Mouse (Mus musculus): Measurements from ENCODE around the gene 4930432K21Rik. TPM values are rescaled to one million over a fixed set of nuclear protein-coding genes. Genes with fewer than 3 reads are reported as not detected.

4930432K21Rik gene
- polyA plus RNA-seq (2015; fragmentation: Nextera tagmentation; extraction: Ambion mirVana) = 2.2 and 2.3 TPM in 2 replicates

GRCm38 (mm10) chr8:84147769-84148530 is at the start of gene 4930432K21Rik, which contains the start of gene Cc2d1a:
TSS of gene 4930432K21Rik (plus strand) at chr8:84148025.
TSS of gene Cc2d1a (minus strand) at chr8:84147936.
- Histone ChIP-seq H3K4me2 (peak within 1 kb of the TSS; percentile 91), H3K9me3 (replicated peaks) (no peaks in the 10 kb centered on the region), H3K9ac (peak within 1 kb of the TSS; percentile 86), H3K36me3 (ENCODE audit: poor library complexity, severe bottlenecking) (peaks cover 23% of the 10 kb centered on the region), H3K27ac (no peak within 1 kb of the TSS), H3K4me1 (peaks cover 25% of the 10 kb centered on the region), H3K4me3 (peak within 1 kb of the TSS; percentile 68), H3K27me3 (no peaks in the 10 kb centered on the region)
- ATAC-seq = peak; percentile 96
- WGBS = 15% methylated on average over 49 of the region's 49 CpGs

- Histone ChIP-seq H3K4me1 (peaks cover 18% of the 10 kb centered on the region), H3K4me2 (no peak overlapping the region), H3K4me3 (no peak overlapping the region), H3K36me3 (ENCODE audit: poor library complexity, severe bottlenecking) (peaks cover 91% of the 10 kb centered on the region), H3K9me3 (replicated peaks) (no peaks in the 10 kb centered on the region), H3K27ac (no peak overlapping the region), H3K27me3 (no peaks in the 10 kb centered on the region), H3K9ac (no peak overlapping the region)
- WGBS = 90% methylated on average over 7 of the region's 7 CpGs
- no peak for ATAC-seq
Measured at GRCm38 (mm10) chr8:84098376-84098775, 49.4 kb upstream of the 4930432K21Rik start.

GRCm38 (mm10) chr8:84101476-84102270 is 46.2 kb upstream of the 4930432K21Rik start:
- Histone ChIP-seq H3K27ac (no peak overlapping the region), H3K36me3 (ENCODE audit: poor library complexity, severe bottlenecking) (peaks cover 59% of the 10 kb centered on the region), H3K9ac (0 out of 2 replicates have a peak overlapping the region, but pooled peaks have one; percentile 16), H3K4me1 (peaks cover 25% of the 10 kb centered on the region), H3K27me3 (no peaks in the 10 kb centered on the region), H3K4me2 (no peak overlapping the region), H3K9me3 (replicated peaks) (no peaks in the 10 kb centered on the region), H3K4me3 (no peak overlapping the region)
- no peak for ATAC-seq
- WGBS = 92% methylated on average over 25 of the region's 25 CpGs

GRCm38 (mm10) chr8:84103601-84104000 is 44.2 kb upstream of the 4930432K21Rik start:
- Histone ChIP-seq H3K9ac (peak overlapping the region; percentile 80), H3K4me3 (peak overlapping the region; percentile 68), H3K4me2 (peak overlapping the region; percentile 82), H3K4me1 (peaks cover 25% of the 10 kb centered on the region), H3K36me3 (ENCODE audit: poor library complexity, severe bottlenecking) (peaks cover 39% of the 10 kb centered on the region), H3K27me3 (no peaks in the 10 kb centered on the region), H3K9me3 (replicated peaks) (0 out of 2 replicates have a peak, but pooled peaks cover 3% of the 10 kb centered on the region), H3K27ac (peak overlapping the region; percentile 92)
- ATAC-seq = no peak
- WGBS = 43% methylated on average over 3 of the region's 3 CpGs

GRCm38 (mm10) chr8:84104221-84104620 is 43.6 kb upstream of the 4930432K21Rik start:
- peak; percentile 77 for ATAC-seq
- H3K9ac ChIP-seq = peak overlapping the region; percentile 80
- peaks cover 33% of the 10 kb centered on the region for H3K36me3 ChIP-seq (ENCODE audit: poor library complexity, severe bottlenecking)
- H3K4me1 ChIP-seq = peaks cover 25% of the 10 kb centered on the region
- H3K27me3 ChIP-seq = no peaks in the 10 kb centered on the region
- peak overlapping the region; percentile 82 for H3K4me2 ChIP-seq
- H3K9me3 ChIP-seq (replicated peaks) = 0 out of 2 replicates have a peak, but pooled peaks cover 3% of the 10 kb centered on the region
- WGBS = under 1% methylated on average over 14 of the region's 29 CpGs
- H3K27ac ChIP-seq = peak overlapping the region; percentile 92
- H3K4me3 ChIP-seq = peak overlapping the region; percentile 68

GRCm38 (mm10) chr8:84104697-84105609 is 42.9 kb upstream of the 4930432K21Rik start, which contains the start of gene Dcaf15:
TSS of gene Dcaf15 (minus strand) at chr8:84104768.
- peak within 1 kb of the TSS; percentile 80 for H3K9ac ChIP-seq
- H3K4me2 ChIP-seq = peak within 1 kb of the TSS; percentile 82
- peak within 1 kb of the TSS; percentile 68 for H3K4me3 ChIP-seq
- H3K4me1 ChIP-seq = peaks cover 25% of the 10 kb centered on the region
- peak; percentile 97 for ATAC-seq
- peaks cover 26% of the 10 kb centered on the region for H3K36me3 ChIP-seq (ENCODE audit: poor library complexity, severe bottlenecking)
- H3K27me3 ChIP-seq = no peaks in the 10 kb centered on the region
- peak within 1 kb of the TSS; percentile 92 for H3K27ac ChIP-seq
- 6% methylated on average over 42 of the region's 42 CpGs for WGBS
- H3K9me3 ChIP-seq (replicated peaks) = 0 out of 2 replicates have a peak, but pooled peaks cover 3% of the 10 kb centered on the region

GRCm38 (mm10) chr8:84105676-84106075 is 42.1 kb upstream of the 4930432K21Rik start:
- 90% methylated on average over 2 of the region's 2 CpGs for WGBS
- Histone ChIP-seq H3K9me3 (replicated peaks) (0 out of 2 replicates have a peak, but pooled peaks cover 3% of the 10 kb centered on the region), H3K4me2 (no peak overlapping the region), H3K9ac (no peak overlapping the region), H3K27me3 (no peaks in the 10 kb centered on the region), H3K36me3 (ENCODE audit: poor library complexity, severe bottlenecking) (peaks cover 19% of the 10 kb centered on the region), H3K27ac (no peak overlapping the region), H3K4me1 (peaks cover 25% of the 10 kb centered on the region), H3K4me3 (no peak overlapping the region)
- no peak for ATAC-seq

- Histone ChIP-seq H3K4me3 (no peak overlapping the region), H3K27ac (no peak overlapping the region), H3K9ac (no peak overlapping the region), H3K4me2 (no peak overlapping the region), H3K9me3 (replicated peaks) (0 out of 2 replicates have a peak, but pooled peaks cover 3% of the 10 kb centered on the region), H3K27me3 (no peaks in the 10 kb centered on the region), H3K36me3 (ENCODE audit: poor library complexity, severe bottlenecking) (peaks cover 12% of the 10 kb centered on the region), H3K4me1 (peaks cover 23% of the 10 kb centered on the region)
- WGBS = 96% methylated on average over 5 of the region's 6 CpGs
- ATAC-seq = no peak
Measured at GRCm38 (mm10) chr8:84106216-84107040, 41.4 kb upstream of the 4930432K21Rik start.

GRCm38 (mm10) chr8:84115646-84116045 is 32.2 kb upstream of the 4930432K21Rik start:
- Histone ChIP-seq H3K4me2 (no peak overlapping the region), H3K27ac (no peak overlapping the region), H3K4me1 (no peaks in the 10 kb centered on the region), H3K9me3 (replicated peaks) (0 out of 2 replicates have a peak, but pooled peaks cover 6% of the 10 kb centered on the region), H3K4me3 (no peak overlapping the region), H3K9ac (no peak overlapping the region), H3K36me3 (ENCODE audit: poor library complexity, severe bottlenecking) (no peaks in the 10 kb centered on the region), H3K27me3 (no peaks in the 10 kb centered on the region)
- 89% methylated on average over 6 of the region's 6 CpGs for WGBS
- no peak for ATAC-seq

GRCm38 (mm10) chr8:84122151-84122550 is 25.7 kb upstream of the 4930432K21Rik start:
- Histone ChIP-seq H3K36me3 (ENCODE audit: poor library complexity, severe bottlenecking) (no peaks in the 10 kb centered on the region), H3K9me3 (replicated peaks) (0 out of 2 replicates have a peak, but pooled peaks cover 6% of the 10 kb centered on the region), H3K4me3 (no peak overlapping the region), H3K4me1 (no peaks in the 10 kb centered on the region), H3K27me3 (no peaks in the 10 kb centered on the region), H3K9ac (no peak overlapping the region), H3K27ac (no peak overlapping the region), H3K4me2 (no peak overlapping the region)
- ATAC-seq = no peak
- 91% methylated on average over 3 of the region's 3 CpGs for WGBS

All from forebrain, embryonic 13.5 days (tissue).